Mouse (Mus musculus): ENCODE measurements around the gene Kcnk15. TPM values are rescaled to one million over a fixed set of nuclear protein-coding genes. Genes with fewer than 3 reads are reported as not detected.

Gene Kcnk15
- polyA plus RNA-seq, 1 experiment = not detected

- H3K4me3 ChIP-seq (ENCODE audit: low read depth, low read length) = no peak overlapping the region
- no peak overlapping the region for H3K27ac ChIP-seq (ENCODE audit: insufficient read depth, low read depth, low read length)
- no peaks in the 10 kb centered on the region for H3K4me1 ChIP-seq (ENCODE audit: control insufficient read depth, insufficient read depth, insufficient read length, low read length)
- H3K36me3 ChIP-seq (ENCODE audit: control insufficient read depth, insufficient read depth, low read length) = no peaks in the 10 kb centered on the region
- WGBS = 9% methylated on average over 4 of the region's 4 CpGs
- no peaks in the 10 kb centered on the region for H3K27me3 ChIP-seq (ENCODE audit: control insufficient read depth, insufficient read depth, low read length)
- TF ChIP-seq POLR2A (IDR thresholded peaks at IDR 0.05; ENCODE audit: low read depth, low read length) (no peak), CTCF (IDR thresholded peaks at IDR 0.05; ENCODE audit: extremely low read depth, insufficient read length, insufficient replicate concordance, low read depth, low read length) (peak; percentile 94)
Observed at GRCm38 (mm10) chr2:163823248-163823647, 30.2 kb upstream of the Kcnk15 start.

GRCm38 (mm10) chr2:163823771-163824170, 29.7 kb upstream of the Kcnk15 start:
- Histone ChIP-seq H3K36me3 (ENCODE audit: control insufficient read depth, insufficient read depth, low read length) (no peaks in the 10 kb centered on the region), H3K27me3 (ENCODE audit: control insufficient read depth, insufficient read depth, low read length) (no peaks in the 10 kb centered on the region), H3K4me1 (ENCODE audit: control insufficient read depth, insufficient read depth, insufficient read length, low read length) (no peaks in the 10 kb centered on the region), H3K4me3 (ENCODE audit: low read depth, low read length) (no peak overlapping the region), H3K27ac (ENCODE audit: insufficient read depth, low read depth, low read length) (no peak overlapping the region)
- TF ChIP-seq POLR2A (IDR thresholded peaks at IDR 0.05; ENCODE audit: low read depth, low read length) = no peak
- no peak for TF ChIP-seq CTCF (IDR thresholded peaks at IDR 0.05; ENCODE audit: extremely low read depth, insufficient read length, insufficient replicate concordance, low read depth, low read length)
- 40% methylated on average over 11 of the region's 11 CpGs for WGBS

- H3K4me1 ChIP-seq (ENCODE audit: control insufficient read depth, insufficient read depth, insufficient read length, low read length) = no peaks in the 10 kb centered on the region
- no peak overlapping the region for H3K4me3 ChIP-seq (ENCODE audit: low read depth, low read length)
- no peaks in the 10 kb centered on the region for H3K36me3 ChIP-seq (ENCODE audit: control insufficient read depth, insufficient read depth, low read length)
- no peak overlapping the region for H3K27ac ChIP-seq (ENCODE audit: insufficient read depth, low read depth, low read length)
- WGBS = 78% methylated on average over 1 of the region's 1 CpGs
- H3K27me3 ChIP-seq (ENCODE audit: control insufficient read depth, insufficient read depth, low read length) = no peaks in the 10 kb centered on the region
- no peak for TF ChIP-seq POLR2A (IDR thresholded peaks at IDR 0.05; ENCODE audit: low read depth, low read length)
- TF ChIP-seq CTCF (IDR thresholded peaks at IDR 0.05; ENCODE audit: extremely low read depth, insufficient read length, insufficient replicate concordance, low read depth, low read length) = no peak
Observed at GRCm38 (mm10) chr2:163825861-163826260, 27.6 kb upstream of the Kcnk15 start.

DNA sequence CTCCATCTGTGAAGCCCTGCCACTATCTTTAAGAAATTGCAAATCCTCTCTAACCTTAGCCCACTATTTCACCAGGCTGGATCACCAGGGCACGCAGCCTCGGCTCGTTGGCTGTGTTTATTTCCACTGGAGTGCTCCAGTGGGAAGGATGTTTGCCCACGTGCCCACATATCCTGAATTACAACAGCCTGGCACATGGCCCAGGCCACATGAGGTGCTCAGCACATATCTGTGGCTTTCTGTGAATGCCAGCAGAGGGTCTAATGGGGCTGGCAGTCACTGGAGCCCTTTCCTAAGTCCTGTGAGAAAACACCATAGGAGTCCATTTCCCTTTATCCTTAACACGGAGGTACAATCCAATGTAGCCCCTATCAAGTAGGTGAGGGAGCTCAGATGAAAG, 27.0 kb upstream of the Kcnk15 start:
- no peak for TF ChIP-seq POLR2A (IDR thresholded peaks at IDR 0.05; ENCODE audit: low read depth, low read length)
- TF ChIP-seq CTCF (IDR thresholded peaks at IDR 0.05; ENCODE audit: extremely low read depth, insufficient read length, insufficient replicate concordance, low read depth, low read length) = no peak
- 21% methylated on average over 5 of the region's 5 CpGs for WGBS
- Histone ChIP-seq H3K27ac (ENCODE audit: insufficient read depth, low read depth, low read length) (no peak overlapping the region), H3K4me1 (ENCODE audit: control insufficient read depth, insufficient read depth, insufficient read length, low read length) (no peaks in the 10 kb centered on the region), H3K36me3 (ENCODE audit: control insufficient read depth, insufficient read depth, low read length) (no peaks in the 10 kb centered on the region), H3K27me3 (ENCODE audit: control insufficient read depth, insufficient read depth, low read length) (no peaks in the 10 kb centered on the region), H3K4me3 (ENCODE audit: low read depth, low read length) (no peak overlapping the region)

DNA sequence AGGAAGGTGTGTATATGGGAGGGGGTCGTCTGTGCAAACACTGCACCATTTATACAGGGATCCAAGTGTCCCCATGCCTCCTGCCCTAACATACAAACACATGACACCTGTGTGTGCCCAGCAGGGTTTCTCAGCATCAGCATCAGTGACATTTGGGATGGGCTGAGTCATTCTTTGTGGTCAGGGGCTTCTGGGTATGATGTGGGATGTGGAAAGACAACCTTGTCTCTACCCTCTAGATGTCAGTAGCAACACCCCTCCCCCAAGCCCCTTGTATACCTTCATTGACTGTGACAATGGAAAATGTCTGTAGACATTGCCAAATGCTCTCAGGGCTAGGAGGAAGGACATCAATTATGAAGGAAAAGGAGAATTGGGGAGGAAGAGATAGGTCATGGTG, 22.3 kb upstream of the Kcnk15 start:
- 56% methylated on average over 1 of the region's 1 CpGs for WGBS
- TF ChIP-seq POLR2A (IDR thresholded peaks at IDR 0.05; ENCODE audit: low read depth, low read length) = no peak
- no peak for TF ChIP-seq CTCF (IDR thresholded peaks at IDR 0.05; ENCODE audit: extremely low read depth, insufficient read length, insufficient replicate concordance, low read depth, low read length)

GRCm38 (mm10) chr2:163838043-163838442, 15.4 kb upstream of the Kcnk15 start:
- H3K27ac ChIP-seq (ENCODE audit: insufficient read depth, low read depth, low read length) = no peak overlapping the region
- TF ChIP-seq CTCF (IDR thresholded peaks at IDR 0.05; ENCODE audit: extremely low read depth, insufficient read length, insufficient replicate concordance, low read depth, low read length) (peak; percentile 99), POLR2A (IDR thresholded peaks at IDR 0.05; ENCODE audit: low read depth, low read length) (no peak)
- peaks cover 2% of the 10 kb centered on the region; the same call in 1 of the 2 replicates for H3K4me1 ChIP-seq (ENCODE audit: control insufficient read depth, insufficient read depth, insufficient read length, low read length)
- no peaks in the 10 kb centered on the region for H3K36me3 ChIP-seq (ENCODE audit: control insufficient read depth, insufficient read depth, low read length)
- 24% methylated on average over 9 of the region's 9 CpGs for WGBS
- no peak overlapping the region for H3K4me3 ChIP-seq (ENCODE audit: low read depth, low read length)
- H3K27me3 ChIP-seq (ENCODE audit: control insufficient read depth, insufficient read depth, low read length) = no peaks in the 10 kb centered on the region

More for the DNA sequence above, 22.3 kb upstream of the Kcnk15 start:
- H3K27me3 ChIP-seq (ENCODE audit: control insufficient read depth, insufficient read depth, low read length) = no peaks in the 10 kb centered on the region
- H3K4me1 ChIP-seq (ENCODE audit: control insufficient read depth, insufficient read depth, insufficient read length, low read length) = no peaks in the 10 kb centered on the region
- no peak overlapping the region for H3K4me3 ChIP-seq (ENCODE audit: low read depth, low read length)
- no peaks in the 10 kb centered on the region for H3K36me3 ChIP-seq (ENCODE audit: control insufficient read depth, insufficient read depth, low read length)
- no peak overlapping the region for H3K27ac ChIP-seq (ENCODE audit: insufficient read depth, low read depth, low read length)

DNA sequence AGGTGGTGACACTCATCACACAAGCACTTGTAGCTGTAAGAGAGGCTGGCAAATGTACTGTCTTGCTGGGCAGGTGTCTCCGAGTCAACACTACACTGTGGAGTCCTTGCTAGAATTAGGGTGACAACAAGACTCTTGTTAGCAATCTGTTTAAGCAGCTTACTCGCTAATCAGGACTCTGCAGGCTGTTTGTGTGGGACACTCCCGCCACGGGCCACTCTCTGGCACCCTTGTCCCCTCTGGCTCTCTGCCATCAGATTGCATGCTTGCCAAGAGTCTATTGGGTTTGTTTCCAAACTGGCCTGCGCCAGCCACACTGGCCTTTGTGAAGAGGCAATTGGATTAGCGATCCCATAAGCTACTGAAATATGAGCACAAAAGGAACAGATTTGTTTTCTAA, 13.9 kb upstream of the Kcnk15 start:
- no peak overlapping the region for H3K4me3 ChIP-seq (ENCODE audit: low read depth, low read length)
- WGBS = 14% methylated on average over 6 of the region's 6 CpGs
- TF ChIP-seq POLR2A (IDR thresholded peaks at IDR 0.05; ENCODE audit: low read depth, low read length) = no peak
- H3K27ac ChIP-seq (ENCODE audit: insufficient read depth, low read depth, low read length) = no peak overlapping the region
- H3K36me3 ChIP-seq (ENCODE audit: control insufficient read depth, insufficient read depth, low read length) = no peaks in the 10 kb centered on the region
- no peaks in the 10 kb centered on the region for H3K27me3 ChIP-seq (ENCODE audit: control insufficient read depth, insufficient read depth, low read length)
- H3K4me1 ChIP-seq (ENCODE audit: control insufficient read depth, insufficient read depth, insufficient read length, low read length) = peaks cover 2% of the 10 kb centered on the region; the same call in 1 of the 2 replicates

GRCm38 (mm10) chr2:163842043-163842442, 11.4 kb upstream of the Kcnk15 start:
- peaks cover 2% of the 10 kb centered on the region; the same call in 1 of the 2 replicates for H3K4me1 ChIP-seq (ENCODE audit: control insufficient read depth, insufficient read depth, insufficient read length, low read length)
- WGBS = 75% methylated on average over 4 of the region's 4 CpGs
- no peaks in the 10 kb centered on the region for H3K36me3 ChIP-seq (ENCODE audit: control insufficient read depth, insufficient read depth, low read length)
- TF ChIP-seq CTCF (IDR thresholded peaks at IDR 0.05; ENCODE audit: extremely low read depth, insufficient read length, insufficient replicate concordance, low read depth, low read length) (no peak), POLR2A (IDR thresholded peaks at IDR 0.05; ENCODE audit: low read depth, low read length) (no peak)
- H3K27ac ChIP-seq (ENCODE audit: insufficient read depth, low read depth, low read length) = no peak overlapping the region
- no peak overlapping the region for H3K4me3 ChIP-seq (ENCODE audit: low read depth, low read length)
- no peaks in the 10 kb centered on the region for H3K27me3 ChIP-seq (ENCODE audit: control insufficient read depth, insufficient read depth, low read length)

Measured in small intestine, adult 2 months (tissue).